Mouse (Mus musculus): ENCODE measurements around the gene Gm10719. TPM values are rescaled to one million over a fixed set of nuclear protein-coding genes. Genes with fewer than 3 reads are reported as not detected.
"Not testable (repeated sequence)": the region's sequence is repeated elsewhere in the genome, so short reads cannot be mapped to it uniquely, and the experiment has no call there.

Gm10719 gene
- total RNA-seq, 2 experiments from 2014 or later: not detected

DNA sequence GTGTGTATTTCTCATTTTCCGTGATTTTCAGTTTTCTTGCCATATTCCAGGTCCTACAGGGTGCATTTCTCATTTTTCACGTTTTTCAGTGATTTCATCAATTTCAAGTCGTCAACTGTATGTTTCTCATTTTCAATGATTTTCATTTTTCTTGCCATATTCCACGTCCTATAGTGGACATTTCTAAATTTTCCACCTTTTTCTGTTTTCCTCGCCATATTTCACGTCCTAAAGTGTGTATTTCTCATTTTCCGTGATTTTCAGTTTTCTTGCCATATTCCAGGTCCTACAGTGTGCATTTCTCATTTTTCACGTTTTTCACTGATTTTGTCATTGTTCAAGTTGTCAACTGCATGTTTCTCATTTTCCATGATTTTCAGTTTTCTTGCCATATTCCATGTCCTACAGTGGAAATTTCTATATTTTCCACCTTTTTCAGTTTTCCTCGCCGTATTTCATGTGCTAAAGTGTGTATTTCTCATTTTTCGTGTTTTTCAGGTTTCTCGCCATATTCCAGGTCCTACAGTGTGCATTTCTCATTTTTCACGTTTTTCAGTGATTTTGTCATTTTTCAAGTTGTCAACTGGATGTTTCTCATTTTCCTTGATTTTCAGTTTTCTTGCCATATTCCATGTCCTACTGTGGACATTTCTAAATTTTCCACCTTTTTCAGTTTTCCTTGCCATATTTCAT, 5.3 kb downstream of the Gm10719 start:
- H3K4me3 ChIP-seq; H3K27ac ChIP-seq; intact Hi-C loops (cut with DNase I): not testable (repeated sequence)
- DNase-seq (ENCODE audit: extremely low spot score in 1 of 2, low spot score in 2 of 2): peak; percentile 63 to 80

GRCm38 (mm10) chr9:3023312-3023984, 6.2 kb downstream of the Gm10719 start, which contains the start of gene Gm10718:
Gene Gm10718, plus strand, starts transcription at chr9:3023547.
- H3K4me3 ChIP-seq; intact Hi-C loops (cut with DNase I); H3K27ac ChIP-seq: not testable (repeated sequence)
- peak in 1 of 2 experiments; percentile 15 for DNase-seq (ENCODE audit: extremely low spot score in 1 of 2, low spot score in 2 of 2)

GRCm38 (mm10) chr9:3023985-3024648, 6.9 kb downstream of the Gm10719 start:
- H3K27ac ChIP-seq; intact Hi-C loops (cut with DNase I); H3K4me3 ChIP-seq: not testable (repeated sequence)
- DNase-seq (ENCODE audit: extremely low spot score in 1 of 2, low spot score in 2 of 2): peak; percentile 72 to 78

GRCm38 (mm10) chr9:3024912-3025467, 7.8 kb downstream of the Gm10719 start, which contains the start of gene Gm10717:
Gene Gm10717, plus strand, starts transcription at chr9:3025417.
- H3K4me3 ChIP-seq; intact Hi-C loops (cut with DNase I); H3K27ac ChIP-seq: not testable (repeated sequence)
- peak; percentile 26 to 61 for DNase-seq (ENCODE audit: extremely low spot score in 1 of 2, low spot score in 2 of 2)

DNA sequence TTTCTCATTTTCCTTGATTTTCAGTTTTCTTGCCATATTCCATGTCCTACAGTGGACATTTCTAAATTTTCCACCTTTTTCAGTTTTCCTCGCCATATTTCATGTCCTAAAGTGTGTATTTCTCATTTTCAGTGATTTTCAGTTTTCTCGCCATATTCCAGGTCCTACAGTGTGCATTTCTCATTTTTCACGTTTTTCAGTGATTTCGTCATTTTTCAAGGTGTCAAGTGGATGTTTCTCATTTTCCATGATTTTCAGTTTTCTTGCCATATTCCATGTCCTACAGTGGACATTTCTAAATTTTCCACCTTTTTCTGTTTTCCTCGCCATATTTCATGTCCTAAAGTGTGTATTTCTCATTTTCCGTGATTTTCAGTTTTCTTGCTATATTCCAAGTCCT, 8.4 kb downstream of the Gm10719 start:
- peak; percentile 70 to 76 for DNase-seq (ENCODE audit: extremely low spot score in 1 of 2, low spot score in 2 of 2)
- H3K4me3 ChIP-seq; H3K27ac ChIP-seq; intact Hi-C loops (cut with DNase I): not testable (repeated sequence)

DNA sequence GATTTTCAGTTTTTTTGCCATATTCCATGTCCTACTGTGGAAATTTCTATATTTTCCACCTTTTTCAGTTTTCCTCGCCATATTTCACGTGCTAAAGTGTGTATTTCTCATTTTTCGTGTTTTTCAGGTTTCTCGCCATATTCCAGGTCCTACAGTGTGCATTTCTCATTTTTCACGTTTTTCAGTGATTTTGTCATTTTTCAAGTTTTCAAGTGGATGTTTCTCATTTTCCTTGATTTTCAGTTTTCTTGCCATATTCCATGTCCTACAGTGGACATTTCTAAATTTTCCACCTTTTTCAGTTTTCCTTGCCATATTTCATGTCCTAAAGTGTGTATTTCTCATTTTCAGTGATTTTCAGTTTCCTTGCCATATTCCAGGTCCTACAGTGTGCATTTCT, 8.9 kb downstream of the Gm10719 start:
- intact Hi-C loops (cut with DNase I): not testable (repeated sequence)

DNA sequence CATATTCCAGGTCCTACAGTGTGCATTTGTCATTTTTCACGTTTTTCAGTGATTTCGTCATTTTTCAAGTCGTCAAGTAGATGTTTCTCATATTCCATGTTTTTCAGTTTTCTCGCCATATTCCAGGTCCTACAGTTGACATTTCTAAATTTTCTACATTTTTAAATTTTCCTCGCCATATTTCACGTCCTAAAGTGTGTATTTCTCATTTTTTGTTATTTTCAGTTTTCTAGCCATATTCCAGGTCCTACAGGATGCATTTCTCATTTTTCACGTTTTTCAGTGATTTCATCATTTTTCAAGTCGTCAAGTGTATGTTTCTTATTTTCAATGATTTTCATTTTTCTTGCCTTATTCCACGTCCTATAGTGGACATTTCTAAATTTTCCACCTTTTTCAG, 9.5 kb downstream of the Gm10719 start:
- H3K27ac ChIP-seq; intact Hi-C loops (cut with DNase I); DNase-seq (ENCODE audit: extremely low spot score in 1 of 2, low spot score in 2 of 2); H3K4me3 ChIP-seq: not testable (repeated sequence)

More for the DNA sequence above, 8.9 kb downstream of the Gm10719 start:
- not testable (repeated sequence) for H3K27ac ChIP-seq; DNase-seq (ENCODE audit: extremely low spot score in 1 of 2, low spot score in 2 of 2); H3K4me3 ChIP-seq

- DNase-seq (ENCODE audit: extremely low spot score in 1 of 2, low spot score in 2 of 2); H3K4me3 ChIP-seq; H3K27ac ChIP-seq; intact Hi-C loops (cut with DNase I): not testable (repeated sequence)
Measured at GRCm38 (mm10) chr9:3027200-3027599, 10.0 kb downstream of the Gm10719 start.

GRCm38 (mm10) chr9:3029276-3030000, 12.2 kb downstream of the Gm10719 start:
- intact Hi-C loops (cut with DNase I); H3K27ac ChIP-seq; H3K4me3 ChIP-seq: not testable (repeated sequence)
- peak in 1 of 2 experiments; percentile 33 for DNase-seq (ENCODE audit: extremely low spot score in 1 of 2, low spot score in 2 of 2)

DNA sequence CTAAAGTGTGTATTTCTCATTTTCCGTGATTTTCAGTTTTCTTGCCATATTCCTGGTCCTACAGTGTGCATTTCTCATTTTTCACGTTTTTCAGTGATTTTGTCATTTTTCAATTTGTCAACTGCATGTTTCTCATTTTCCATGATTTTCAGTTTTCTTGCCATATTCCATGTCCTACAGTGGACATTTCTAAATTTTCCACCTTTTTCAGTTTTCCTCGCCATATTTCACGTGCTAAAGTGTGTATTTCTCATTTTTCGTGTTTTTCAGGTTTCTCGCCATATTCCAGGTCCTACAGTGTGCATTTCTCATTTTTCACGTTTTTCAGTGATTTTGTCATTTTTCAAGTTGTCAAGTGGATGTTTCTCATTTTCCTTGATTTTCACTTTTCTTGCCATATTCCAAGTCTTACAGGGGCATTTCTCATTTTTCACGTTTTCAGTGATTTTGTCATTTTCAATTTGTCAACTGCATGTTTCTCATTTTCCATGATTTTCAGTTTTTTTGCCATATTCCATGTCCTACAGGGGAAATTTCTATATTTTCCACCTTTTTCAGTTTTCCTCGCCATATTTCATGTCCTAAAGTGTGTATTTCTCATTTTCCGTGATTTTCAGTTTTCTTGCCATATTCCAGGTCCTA, 13.6 kb downstream of the Gm10719 start:
- H3K4me3 ChIP-seq; H3K27ac ChIP-seq; DNase-seq (ENCODE audit: extremely low spot score in 1 of 2, low spot score in 2 of 2); intact Hi-C loops (cut with DNase I): not testable (repeated sequence)

DNA sequence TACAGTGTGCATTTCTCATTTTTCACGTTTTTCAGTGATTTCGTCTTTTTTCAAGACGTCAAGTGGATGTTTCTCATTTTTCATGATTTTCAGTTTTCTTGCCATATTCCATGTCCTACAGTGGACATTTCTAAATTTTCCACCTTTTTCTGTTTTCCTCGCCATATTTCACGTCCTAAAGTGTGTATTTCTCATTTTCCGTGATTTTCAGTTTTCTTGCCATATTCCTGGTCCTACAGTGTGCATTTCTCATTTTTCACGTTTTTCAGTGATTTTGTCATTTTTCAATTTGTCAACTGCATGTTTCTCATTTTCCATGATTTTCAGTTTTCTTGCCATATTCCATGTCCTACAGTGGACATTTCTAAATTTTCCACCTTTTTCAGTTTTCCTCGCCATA, 17.1 kb downstream of the Gm10719 start, which contains the start of gene Gm17535:
TSS of gene Gm17535 (plus strand) at position 301 of the 400 bp plus-strand sequence.
- H3K4me3 ChIP-seq; H3K27ac ChIP-seq; DNase-seq (ENCODE audit: extremely low spot score in 1 of 2, low spot score in 2 of 2); intact Hi-C loops (cut with DNase I): not testable (repeated sequence)

DNA sequence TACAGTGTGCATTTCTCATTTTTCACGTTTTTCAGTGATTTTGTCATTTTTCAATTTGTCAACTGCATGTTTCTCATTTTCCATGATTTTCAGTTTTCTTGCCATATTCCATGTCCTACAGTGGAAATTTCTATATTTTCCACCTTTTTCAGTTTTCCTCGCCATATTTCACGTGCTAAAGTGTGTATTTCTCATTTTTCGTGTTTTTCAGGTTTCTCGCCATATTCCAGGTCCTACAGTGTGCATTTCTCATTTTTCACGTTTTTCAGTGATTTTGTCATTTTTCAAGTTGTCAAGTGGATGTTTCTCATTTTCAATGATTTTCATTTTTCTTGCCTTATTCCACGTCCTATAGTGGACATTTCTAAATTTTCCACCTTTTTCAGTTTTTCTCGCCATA, 19.4 kb downstream of the Gm10719 start, which contains the start of gene Gm10715:
TSS of gene Gm10715 (plus strand) at position 301 of the 400 bp plus-strand sequence.
- intact Hi-C loops (cut with DNase I): not testable (repeated sequence)

DNA sequence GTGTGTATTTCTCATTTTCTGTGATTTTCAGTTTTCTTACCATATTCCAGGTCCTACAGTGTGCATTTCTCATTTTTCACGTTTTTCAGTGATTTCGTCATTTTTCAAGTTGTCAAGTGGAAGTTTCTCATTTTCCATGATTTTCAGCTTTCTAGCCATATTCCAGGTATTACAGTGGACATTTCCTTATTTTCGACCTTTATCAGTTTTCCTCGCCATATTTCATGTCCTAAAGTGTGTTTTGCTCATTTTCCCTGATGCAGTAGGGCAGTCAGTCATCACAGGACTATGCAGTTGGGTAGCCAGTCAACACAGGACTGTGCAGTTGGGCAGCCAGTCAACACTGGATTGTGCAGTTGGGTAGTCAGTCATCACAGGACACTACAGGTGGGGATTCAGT, 21.0 kb downstream of the Gm10719 start:
- H3K27ac ChIP-seq; H3K4me3 ChIP-seq; DNase-seq (ENCODE audit: extremely low spot score in 1 of 2, low spot score in 2 of 2); intact Hi-C loops (cut with DNase I): not testable (repeated sequence)

More for the DNA sequence above, 19.4 kb downstream of the Gm10719 start, which contains the start of gene Gm10715:
- not testable (repeated sequence) for H3K4me3 ChIP-seq; H3K27ac ChIP-seq; DNase-seq (ENCODE audit: extremely low spot score in 1 of 2, low spot score in 2 of 2)

Data from left cerebral cortex, adult 2 months (tissue).